Mouse (Mus musculus): ENCODE results near the gene Eif4a1. TPM values are rescaled to one million over a fixed set of nuclear protein-coding genes. Genes with fewer than 3 reads are reported as not detected.

The Eif4a1 gene
- polyA plus RNA-seq, 1 experiment from 2014 or later: 592 TPM

- in situ Hi-C loops (cut with MboI; ENCODE audit: low pct_unique_long_range_greater_than_20kb): no loop called here
- POLR2A ChIA-PET: interaction anchor here (0.7 kb wide), 1 partner anchor 24 kb away, joined by 3 read pairs; no protein-coding TSS in a partner anchor
- ATAC-seq (no peak), DNase-seq (ENCODE audit: low read depth, low spot score) (no peak)
- no peaks in the 10 kb centered on the region for H3K27me3 ChIP-seq
- CTCF ChIA-PET: no interaction called here
- no peak for TF ChIP-seq CTCF (IDR thresholded peaks at IDR 0.05)
Observed at GRCm38 (mm10) chr11:69699595-69699994, 27.4 kb upstream of the Eif4a1 start.

DNA sequence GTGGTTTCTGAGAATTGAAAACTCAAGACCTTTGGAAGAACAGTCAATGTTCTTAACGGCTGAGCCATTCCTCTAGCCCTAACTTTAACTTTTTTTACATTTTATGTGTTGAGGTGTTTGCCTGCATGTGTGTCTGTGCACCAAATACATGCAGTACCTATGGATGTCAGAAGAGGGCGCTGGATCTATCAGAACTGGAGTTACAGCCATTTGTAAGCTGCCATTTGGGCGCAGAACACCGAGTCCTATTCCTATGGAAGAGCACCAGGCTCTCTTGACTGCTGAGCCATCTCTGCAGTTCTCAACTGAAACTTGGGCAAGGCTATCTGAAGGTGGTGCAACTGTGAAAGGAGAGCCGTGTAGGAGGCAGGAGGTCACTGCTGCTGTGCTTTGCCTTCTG, 26.4 kb upstream of the Eif4a1 start:
- no peaks in the 10 kb centered on the region for H3K27me3 ChIP-seq
- in situ Hi-C loops (cut with MboI; ENCODE audit: low pct_unique_long_range_greater_than_20kb): no loop called here
- ChIA-PET CTCF (no interaction called here), POLR2A (interaction anchor here (0.5 kb wide), 1 partner anchor 10 kb away, joined by 5 read pairs; no protein-coding TSS in a partner anchor)
- DNase-seq (ENCODE audit: low read depth, low spot score) (no peak), ATAC-seq (no peak)
- no peak for TF ChIP-seq CTCF (IDR thresholded peaks at IDR 0.05)

DNA sequence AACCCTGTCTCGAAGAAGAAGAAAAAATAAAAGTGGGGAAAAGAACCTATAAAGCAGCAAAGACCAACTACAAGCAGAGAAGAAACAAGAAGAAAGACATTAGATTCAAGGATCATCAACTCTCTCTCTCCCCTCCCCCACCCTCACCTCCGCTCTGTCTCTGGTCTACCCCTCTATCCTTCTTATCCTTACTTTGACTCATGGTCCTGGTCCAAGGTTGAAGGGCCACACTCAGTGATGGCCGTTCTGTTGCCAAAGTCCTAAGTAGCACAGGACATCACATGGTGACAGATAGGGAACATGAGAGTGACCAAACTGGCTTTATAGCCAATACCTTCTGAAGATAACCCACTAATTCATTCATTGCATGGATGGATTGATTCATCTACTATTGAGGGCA, 25.2 kb upstream of the Eif4a1 start:
- no peak for TF ChIP-seq CTCF (IDR thresholded peaks at IDR 0.05)
- H3K27me3 ChIP-seq: no peaks in the 10 kb centered on the region
- ChIA-PET POLR2A (no interaction called here), CTCF (no interaction called here)
- ATAC-seq (no peak), DNase-seq (ENCODE audit: low read depth, low spot score) (no peak)
- in situ Hi-C loops (cut with MboI; ENCODE audit: low pct_unique_long_range_greater_than_20kb): no loop called here

DNA sequence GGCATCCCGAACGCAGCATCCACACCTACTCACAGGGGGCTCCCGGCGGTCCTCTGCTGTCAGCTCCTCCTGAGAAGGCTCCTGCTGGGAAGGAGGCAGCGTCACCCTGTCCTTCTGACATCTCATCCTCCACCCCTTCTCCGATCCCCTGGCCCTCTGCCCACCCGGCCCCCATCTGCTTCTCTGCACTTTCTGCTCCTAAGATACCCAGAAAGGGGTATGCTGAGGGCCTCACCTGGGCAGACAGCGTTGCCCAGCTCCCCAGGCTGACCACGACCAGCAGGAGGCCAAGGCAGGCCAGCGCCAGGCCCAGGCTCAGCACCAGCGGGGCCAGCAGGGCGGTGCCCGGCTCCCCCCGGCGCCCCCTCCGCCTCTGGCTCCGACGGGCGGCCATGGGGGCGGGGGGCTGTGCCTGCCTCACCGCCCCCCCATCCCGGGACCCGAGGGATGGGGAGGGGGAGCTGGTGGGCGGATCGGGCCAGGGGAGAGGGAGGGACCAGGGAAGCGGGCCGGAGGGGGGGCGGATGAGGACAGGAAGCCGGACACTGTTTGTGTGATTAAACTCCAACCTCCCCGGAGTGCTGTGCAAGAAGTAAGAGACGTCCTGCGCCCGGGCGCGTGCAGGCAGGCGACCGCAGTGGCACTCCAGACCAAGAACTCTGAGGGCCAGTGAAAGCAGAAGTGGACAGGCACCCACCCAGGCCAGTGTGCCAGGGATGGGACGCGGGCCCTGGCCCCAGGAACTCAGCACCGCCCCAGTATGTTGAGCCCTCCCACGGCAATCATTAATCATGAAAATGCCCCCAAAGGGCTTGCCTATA, 23.3 kb upstream of the Eif4a1 start, which contains the start of the genes Tnfsf12 and Tnfsfm13:
Tnfsf12 (minus strand) TSS at position 489 of the 821 bp plus-strand sequence.
Tnfsfm13 (minus strand) TSS at position 738 of the 821 bp plus-strand sequence.
- TF ChIP-seq CTCF (IDR thresholded peaks at IDR 0.05): no peak
- H3K27me3 ChIP-seq: no peaks in the 10 kb centered on the region
- in situ Hi-C loops (cut with MboI; ENCODE audit: low pct_unique_long_range_greater_than_20kb): no loop called here
- DNase-seq (ENCODE audit: low read depth, low spot score) (no peak), ATAC-seq (peak; percentile 46)
- POLR2A ChIA-PET: interaction anchor here (1.2 kb wide), 1 partner anchor 62 kb away, joined by 3 read pairs; no protein-coding TSS in a partner anchor
- CTCF ChIA-PET: no interaction called here

DNA sequence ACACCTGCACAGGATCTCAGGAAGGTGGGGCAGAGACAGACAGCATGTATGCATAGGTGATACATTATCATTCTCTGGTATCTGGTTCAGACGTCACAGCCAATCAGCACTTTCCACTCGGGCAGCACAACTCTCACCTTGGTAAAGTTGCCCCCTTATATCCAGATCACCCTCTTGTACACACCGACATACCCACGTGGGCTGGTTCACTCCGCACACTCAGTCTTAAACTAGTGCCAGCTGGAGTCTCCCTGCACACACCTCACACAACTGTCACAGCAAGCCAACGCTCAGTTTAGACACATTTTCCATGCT, 22.8 kb upstream of the Eif4a1 start:
- H3K27me3 ChIP-seq: no peaks in the 10 kb centered on the region
- in situ Hi-C loops (cut with MboI; ENCODE audit: low pct_unique_long_range_greater_than_20kb): no loop called here
- ChIA-PET POLR2A (interaction anchor here (1.2 kb wide), 1 partner anchor 62 kb away, joined by 3 read pairs; no protein-coding TSS in a partner anchor), CTCF (no interaction called here)
- no peak for DNase-seq (ENCODE audit: low read depth, low spot score)
- no peak for TF ChIP-seq CTCF (IDR thresholded peaks at IDR 0.05)
- ATAC-seq: no peak

DNA sequence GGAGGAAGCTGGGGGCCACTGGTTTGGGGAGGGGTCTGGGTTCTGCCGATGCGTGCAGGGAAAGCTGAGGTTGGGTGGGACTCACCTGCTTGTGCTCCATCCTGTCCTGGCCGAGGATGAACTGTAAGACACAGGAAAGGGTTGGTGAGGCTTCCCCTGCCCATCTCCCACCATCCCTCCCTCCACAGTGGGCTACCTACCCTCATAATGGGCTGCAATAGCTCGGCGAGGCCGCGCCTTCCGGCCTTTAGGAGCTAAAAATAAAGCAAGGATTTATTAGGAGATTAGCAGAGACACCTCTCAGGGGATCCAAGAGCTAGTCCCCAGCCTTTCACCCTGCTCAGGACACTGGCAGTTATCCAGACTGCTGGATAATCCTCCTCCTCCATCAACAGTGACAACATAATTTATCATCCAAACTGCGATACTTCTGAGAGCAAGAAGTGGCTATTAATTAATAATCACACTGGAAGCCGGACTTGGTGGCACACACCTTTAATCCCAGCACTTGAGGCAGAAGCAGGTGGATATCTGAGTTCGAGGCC, 21.3 kb upstream of the Eif4a1 start:
- TF ChIP-seq CTCF (IDR thresholded peaks at IDR 0.05): no peak
- DNase-seq (ENCODE audit: low read depth, low spot score) (no peak), ATAC-seq (no peak)
- in situ Hi-C loops (cut with MboI; ENCODE audit: low pct_unique_long_range_greater_than_20kb): no loop called here
- ChIA-PET CTCF (interaction anchor here (1.1 to 1.5 kb wide), 3 partner anchors 8 to 20 kb away, joined by 3 to 4 read pairs (median 3); partner anchors contain the start of gene Tnfsf13), POLR2A (interaction anchor here (0.5 to 1.4 kb wide), 3 partner anchors 12 to 21 kb away, joined by 3 to 8 read pairs (median 3); partner anchors contain the start of gene Senp3)
- H3K27me3 ChIP-seq: no peaks in the 10 kb centered on the region

DNA sequence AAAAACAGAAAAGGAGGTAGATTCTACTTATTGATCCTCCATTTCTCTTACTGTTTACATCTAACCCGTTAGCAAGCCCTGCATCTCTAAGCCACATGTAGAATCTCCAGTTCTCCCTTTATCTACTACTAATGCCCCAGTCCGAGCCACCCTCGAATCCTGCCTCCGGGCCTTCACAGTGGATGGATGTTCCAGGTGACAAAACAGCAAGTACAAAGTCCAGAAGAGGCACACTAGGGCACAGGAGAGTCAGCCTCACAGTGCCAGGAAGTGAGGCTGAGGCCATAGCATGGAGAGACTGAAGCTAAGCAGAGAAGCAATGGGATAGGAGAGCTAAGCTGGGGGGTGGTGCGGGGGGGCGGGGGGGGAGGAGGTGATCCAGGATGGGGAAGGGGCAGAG, 20.6 kb upstream of the Eif4a1 start:
- no peaks in the 10 kb centered on the region for H3K27me3 ChIP-seq
- ATAC-seq (no peak), DNase-seq (ENCODE audit: low read depth, low spot score) (no peak)
- CTCF ChIA-PET: interaction anchor here (1.1 to 1.5 kb wide), 3 partner anchors 8 to 21 kb away, joined by 3 to 4 read pairs (median 3); partner anchors contain the start of gene Tnfsf13
- in situ Hi-C loops (cut with MboI; ENCODE audit: low pct_unique_long_range_greater_than_20kb): no loop called here
- no peak for TF ChIP-seq CTCF (IDR thresholded peaks at IDR 0.05)
- POLR2A ChIA-PET: interaction anchor here (0.5 to 1.2 kb wide), 2 partner anchors 11 to 21 kb away, joined by 3 read pairs; partner anchors contain the start of gene Senp3

- POLR2A ChIA-PET: no interaction called here
- no peak for TF ChIP-seq CTCF (IDR thresholded peaks at IDR 0.05)
- ATAC-seq (no peak), DNase-seq (ENCODE audit: low read depth, low spot score) (no peak)
- CTCF ChIA-PET: no interaction called here
- in situ Hi-C loops (cut with MboI; ENCODE audit: low pct_unique_long_range_greater_than_20kb): no loop called here
- no peaks in the 10 kb centered on the region for H3K27me3 ChIP-seq
Observed at GRCm38 (mm10) chr11:69692196-69692811, 20.1 kb upstream of the Eif4a1 start.

DNA sequence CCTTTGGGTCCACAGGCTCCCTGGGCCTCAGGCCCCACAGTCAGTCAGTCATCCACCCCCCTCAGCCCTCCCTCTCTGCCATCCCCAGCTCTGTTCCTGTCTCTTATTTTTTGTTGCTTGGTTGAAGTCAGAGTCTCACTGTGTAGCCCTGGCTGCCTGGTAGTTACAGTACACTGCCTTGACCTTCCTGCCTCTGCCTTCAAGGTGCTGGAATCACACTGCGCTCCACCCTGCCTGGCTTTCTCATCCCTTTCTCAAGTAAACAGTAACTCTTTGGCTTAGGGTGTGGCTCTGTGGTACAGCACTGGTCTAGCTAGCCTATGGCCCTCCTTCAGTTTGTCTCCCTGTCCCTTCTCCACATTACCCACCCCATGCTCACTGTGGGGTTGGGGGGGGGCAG, 17.7 kb upstream of the Eif4a1 start:
- TF ChIP-seq CTCF (IDR thresholded peaks at IDR 0.05): no peak
- in situ Hi-C loops (cut with MboI; ENCODE audit: low pct_unique_long_range_greater_than_20kb): no loop called here
- ATAC-seq (no peak), DNase-seq (ENCODE audit: low read depth, low spot score) (no peak)
- H3K27me3 ChIP-seq: no peaks in the 10 kb centered on the region
- POLR2A ChIA-PET: no interaction called here
- CTCF ChIA-PET: no interaction called here

DNA sequence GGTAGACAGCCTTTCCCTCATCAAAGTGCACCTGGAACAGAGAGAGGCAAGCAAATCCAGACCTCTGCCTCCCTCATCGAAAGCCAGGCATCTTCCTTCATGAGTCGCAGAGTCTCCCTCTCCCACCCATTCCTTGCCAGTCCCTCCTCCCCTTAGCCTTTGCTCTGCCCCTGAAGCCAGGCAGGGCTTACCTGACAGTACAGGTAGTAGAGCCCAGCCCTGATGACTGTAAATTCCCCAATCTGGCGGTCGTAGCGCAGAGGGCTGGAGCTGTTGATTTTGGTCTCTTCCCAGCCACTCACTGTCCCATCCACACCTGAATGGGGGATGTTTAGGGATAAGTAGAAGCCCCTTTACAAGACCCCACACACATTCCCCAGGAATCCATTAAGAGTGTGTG, 14.8 kb upstream of the Eif4a1 start:
- CTCF ChIA-PET: interaction anchor here (1.7 to 6.2 kb wide), 2 partner anchors 20 to 29 kb away, joined by 5 to 51 read pairs; no protein-coding TSS in a partner anchor
- DNase-seq (ENCODE audit: low read depth, low spot score) (no peak), ATAC-seq (no peak)
- in situ Hi-C loops (cut with MboI; ENCODE audit: low pct_unique_long_range_greater_than_20kb): no loop called here
- no peaks in the 10 kb centered on the region for H3K27me3 ChIP-seq
- TF ChIP-seq CTCF (IDR thresholded peaks at IDR 0.05): no peak
- POLR2A ChIA-PET: no interaction called here
